Mouse (Mus musculus) E14TG2a.4 (cell line): ENCODE measurements around the gene Mllt10.
"Not testable (repeated sequence)": the region's sequence is repeated elsewhere in the genome, so short reads cannot be mapped to it uniquely, and the experiment has no call there.

Source experiments
- H3K27me3 ChIP-seq: 2 replicates; pipeline ENCODE4 v1.6.1; 2014; ENCODE audit warnings: low read length, control low read depth; ENCODE audit not compliant: insufficient read depth
- H3K36me3 ChIP-seq: 2 replicates; pipeline ENCODE4 v1.6.1; 2014; ENCODE audit warnings: low read length, control low read depth; ENCODE audit not compliant: insufficient read depth
- H3K4me1 ChIP-seq: replicated peaks from 2 replicates; pipeline ENCODE4 v1.6.1; 2014; ENCODE audit warnings: low read depth, low read length, control low read depth
- H3K4me3 ChIP-seq: replicated peaks from 2 replicates; pipeline ENCODE4 v1.5.1; 2014; ENCODE audit warnings: mild to moderate bottlenecking, low read length
- H3K9me3 ChIP-seq: 2 replicates; pipeline ENCODE4 v1.6.1; 2014; ENCODE audit warnings: low read length, control low read depth
- CTCF ChIP-seq: conservative IDR thresholded peaks from 2 replicates; pipeline ENCODE4 v1.5.1; 2014; ENCODE audit warnings: low read length
- NANOG ChIP-seq: IDR thresholded peaks from 2 replicates; pipeline ENCODE4 v1.6.1; 2014; ENCODE audit warnings: borderline replicate concordance, low read length, mixed read lengths
- POU5F1 ChIP-seq: IDR thresholded peaks from 2 replicates; pipeline ENCODE4 v1.6.1; 2014; ENCODE audit warnings: low read length, borderline replicate concordance

The Mllt10 gene

GRCm38 (mm10) chr2:18066436-18066835 lies 11.4 kb downstream of the Mllt10 start:
- Histone ChIP-seq H3K27me3 (no peaks in the 10 kb centered on the region), H3K4me1 (peaks cover 43% of the 10 kb centered on the region), H3K9me3 (no peaks in the 10 kb centered on the region), H3K4me3 (peak overlapping the region; percentile 89), H3K36me3 (peaks cover 34% of the 10 kb centered on the region)
- TF ChIP-seq NANOG (no peak), CTCF (no peak), POU5F1 (no peak)

- no peaks in the 10 kb centered on the region for H3K27me3 ChIP-seq
- no peaks in the 10 kb centered on the region for H3K9me3 ChIP-seq
- H3K36me3 ChIP-seq: peaks cover 52% of the 10 kb centered on the region
- H3K4me1 ChIP-seq: peaks cover 33% of the 10 kb centered on the region
- H3K4me3 ChIP-seq: no peak overlapping the region
- TF ChIP-seq CTCF (no peak), POU5F1 (no peak), NANOG (no peak)
Observed at GRCm38 (mm10) chr2:18068071-18068796, 13.2 kb downstream of the Mllt10 start.

GRCm38 (mm10) chr2:18071947-18072346 lies 16.9 kb downstream of the Mllt10 start:
- no peak for TF ChIP-seq NANOG

GRCm38 (mm10) chr2:18080182-18080860 lies 25.3 kb downstream of the Mllt10 start:
- TF ChIP-seq POU5F1 (no peak), NANOG (no peak), CTCF (no peak)
- Histone ChIP-seq H3K4me3 (no peak overlapping the region), H3K36me3 (peaks cover 84% of the 10 kb centered on the region), H3K9me3 (no peaks in the 10 kb centered on the region), H3K27me3 (no peaks in the 10 kb centered on the region), H3K4me1 (peaks cover 6% of the 10 kb centered on the region; the same call in 1 of the 2 replicates)

More at GRCm38 (mm10) chr2:18071947-18072346, 16.9 kb downstream of the Mllt10 start:
- Histone ChIP-seq H3K27me3 (no peaks in the 10 kb centered on the region), H3K4me1 (peaks cover 14% of the 10 kb centered on the region), H3K4me3 (no peak overlapping the region), H3K9me3 (no peaks in the 10 kb centered on the region), H3K36me3 (peaks cover 77% of the 10 kb centered on the region)

- H3K36me3 ChIP-seq: peaks cover 83% of the 10 kb centered on the region
- not testable (repeated sequence) for H3K9me3 ChIP-seq, H3K27me3 ChIP-seq, H3K4me3 ChIP-seq
- H3K4me1 ChIP-seq: peaks cover 29% of the 10 kb centered on the region
Observed at GRCm38 (mm10) chr2:18087695-18088094, 32.7 kb downstream of the Mllt10 start.

- TF ChIP-seq POU5F1 (no peak), NANOG (no peak), CTCF (no peak)
- Histone ChIP-seq H3K27me3 (no peaks in the 10 kb centered on the region), H3K9me3 (no peaks in the 10 kb centered on the region), H3K4me1 (peaks cover 25% of the 10 kb centered on the region), H3K36me3 (peaks cover 58% of the 10 kb centered on the region), H3K4me3 (no peak overlapping the region)
Observed at GRCm38 (mm10) chr2:18093858-18094257, 38.8 kb downstream of the Mllt10 start.

- peaks cover 54% of the 10 kb centered on the region for H3K36me3 ChIP-seq
- H3K27me3 ChIP-seq: no peaks in the 10 kb centered on the region
- H3K9me3 ChIP-seq: no peaks in the 10 kb centered on the region
- no peak for TF ChIP-seq CTCF
- TF ChIP-seq NANOG: no peak
- TF ChIP-seq POU5F1: no peak
- peaks cover 21% of the 10 kb centered on the region for H3K4me1 ChIP-seq
- no peak overlapping the region for H3K4me3 ChIP-seq
Observed at GRCm38 (mm10) chr2:18094319-18094718, 39.3 kb downstream of the Mllt10 start.

- TF ChIP-seq CTCF: no peak
- no peak for TF ChIP-seq POU5F1
- TF ChIP-seq NANOG: no peak
- Histone ChIP-seq H3K27me3 (no peaks in the 10 kb centered on the region), H3K36me3 (peaks cover 44% of the 10 kb centered on the region), H3K9me3 (no peaks in the 10 kb centered on the region), H3K4me1 (peaks cover 27% of the 10 kb centered on the region), H3K4me3 (no peak overlapping the region)
Observed at GRCm38 (mm10) chr2:18095804-18096203, 40.8 kb downstream of the Mllt10 start.

- no peak for TF ChIP-seq NANOG
- no peak for TF ChIP-seq POU5F1
- TF ChIP-seq CTCF: peak; percentile 27
- Histone ChIP-seq H3K4me1 (peaks cover 6% of the 10 kb centered on the region; the same call in 1 of the 2 replicates), H3K36me3 (peaks cover 36% of the 10 kb centered on the region), H3K27me3 (no peaks in the 10 kb centered on the region), H3K9me3 (no peaks in the 10 kb centered on the region), H3K4me3 (no peak overlapping the region)
Observed at GRCm38 (mm10) chr2:18100914-18101313, 45.9 kb downstream of the Mllt10 start.
